Mouse (Mus musculus) CH12.LX (cell line): ENCODE data around the gene Slc25a44.

Source experiments
- CTCF ChIP-seq, 2 experiments: IDR thresholded peaks in 1 of 2; conservative IDR thresholded peaks in 1 of 2; 2 replicates each; pipeline ENCODE4 v1.5.1; 2011 to 2012; ENCODE audit warnings: low read depth in 2 of 2, low read length in 2 of 2, improper control_type of control experiment in 1 of 2, inconsistent platforms in 1 of 2, mild to moderate bottlenecking in 1 of 2, moderate library complexity in 1 of 2
- HCFC1 ChIP-seq: IDR thresholded peaks from 2 replicates; pipeline ENCODE4 v1.6.1; 2012; ENCODE audit warnings: low read depth, mild to moderate bottlenecking, inconsistent platforms, low read length, improper control_type of control experiment
- POLR2A ChIP-seq: IDR thresholded peaks from 2 replicates; pipeline ENCODE4 v1.6.1; 2011; ENCODE audit warnings: low read depth, mild to moderate bottlenecking, improper control_type of control experiment, low read length
- POLR2AphosphoS2 ChIP-seq: IDR thresholded peaks from 2 replicates; pipeline ENCODE4 v1.6.1; 2011; ENCODE audit warnings: low read depth, low read length, improper control_type of control experiment
- RAD21 ChIP-seq: IDR thresholded peaks from 2 replicates; pipeline ENCODE4 v1.6.1; 2011; ENCODE audit warnings: low read depth, mild to moderate bottlenecking, low read length, improper control_type of control experiment, moderate library complexity
- ZKSCAN1 ChIP-seq: IDR thresholded peaks from 2 replicates; pipeline ENCODE4 v1.6.1; 2012; ENCODE audit warnings: low read depth, inconsistent platforms, low read length, improper control_type of control experiment, borderline replicate concordance
- ZNF384 ChIP-seq: IDR thresholded peaks from 2 replicates; pipeline ENCODE4 v1.6.1; 2012; ENCODE audit warnings: low read depth, low read length, improper control_type of control experiment, inconsistent platforms

DNA sequence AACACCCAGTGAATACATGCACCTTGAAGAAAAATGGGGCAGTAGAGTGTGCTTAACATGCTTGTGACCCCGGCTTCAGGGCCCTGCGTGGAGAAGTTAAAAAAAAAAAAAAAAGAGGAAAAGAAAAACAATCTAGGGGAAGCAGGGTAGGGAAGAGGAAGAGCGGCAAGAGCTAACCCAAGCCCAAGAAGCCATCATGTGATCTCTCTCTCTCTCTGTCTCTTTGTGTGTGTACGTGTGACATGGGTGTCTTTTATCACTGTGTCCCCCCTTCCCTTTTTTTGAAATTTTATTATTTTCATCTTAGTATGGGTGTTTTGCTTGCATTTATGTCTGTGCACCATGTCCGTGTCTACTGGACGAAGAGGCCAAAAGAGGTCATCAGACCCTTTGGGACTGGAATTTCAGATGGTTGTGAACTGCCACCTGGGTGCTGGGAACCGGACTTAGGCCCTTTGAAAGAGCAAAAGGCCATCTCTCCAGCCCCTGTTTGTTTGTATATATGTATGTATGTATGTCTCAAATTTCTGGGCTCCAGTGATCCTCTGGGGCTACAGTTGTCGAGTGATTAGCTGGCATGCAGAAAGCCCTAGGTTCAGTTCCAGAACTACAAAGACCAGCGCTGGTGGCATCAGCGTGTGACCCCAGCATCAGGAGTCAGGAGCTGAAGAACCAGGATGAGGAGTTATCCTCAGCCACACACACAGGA is 21.3 kb downstream of the Slc25a44 start:
- TF ChIP-seq HCFC1 (no peak), ZNF384 (no peak), ZKSCAN1 (no peak), POLR2A (no peak), POLR2AphosphoS2 (no peak), CTCF (conservative IDR thresholded peaks at IDR 0.05 in 1 of 2, IDR thresholded peaks at IDR 0.05 in 1 of 2; ENCODE audit: low read depth in 2 of 2, low read length in 2 of 2) (no peak), RAD21 (no peak)
